Mouse (Mus musculus): ENCODE results near the gene Tnni2.

DNA sequence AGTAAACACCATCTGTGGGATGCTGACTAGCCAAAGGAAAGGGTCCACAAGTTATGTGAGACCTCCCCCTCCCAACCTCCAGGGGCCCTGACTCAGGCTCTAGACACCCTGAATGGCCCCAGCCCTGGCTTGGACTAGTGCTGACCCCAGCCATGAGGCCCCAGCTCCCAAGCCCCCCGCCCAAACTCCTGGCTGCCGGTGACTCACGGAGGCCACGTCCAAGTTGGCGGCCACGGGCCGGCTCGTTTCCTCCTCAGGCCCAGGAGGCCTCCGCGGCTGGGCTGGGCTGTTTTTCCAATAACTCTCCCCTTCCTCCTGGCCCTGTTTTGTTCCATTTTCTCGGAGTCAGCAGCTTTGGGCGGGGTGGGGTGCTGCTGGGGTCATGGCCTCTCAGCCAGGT is 43.2 kb downstream of the Tnni2 start:
- TF ChIP-seq CTCF (IDR thresholded peaks at IDR 0.05; ENCODE audit: borderline replicate concordance, control insufficient read depth, extremely low read depth, insufficient read depth, low read length, poor library complexity) (no peak), POLR2A (IDR thresholded peaks at IDR 0.05; ENCODE audit: control insufficient read depth, extremely low read depth, insufficient read depth, low read length, poor library complexity) (no peak)
